Mouse (Mus musculus) embryonic fibroblast, embryonic 13.5 days (primary cell): ENCODE measurements at regions not wholly inside any gene's neighbourhood (a gene's known extent, or its start where the extent isn't known, plus 50 kb on each side); places are given as distances from the start of the nearest gene placed in this dataset.

Experiments
- H3K27ac ChIP-seq: 2 replicates; pipeline ENCODE4 v1.5.1; 2012; ENCODE audit warnings: low read length, control low read depth, inconsistent platforms; ENCODE audit not compliant: insufficient read depth
- H3K4me1 ChIP-seq: 2 replicates; pipeline ENCODE4 v1.6.1; 2011; ENCODE audit warnings: low read length; ENCODE audit not compliant: control insufficient read depth, insufficient read depth
- H3K4me3 ChIP-seq: 2 replicates; pipeline ENCODE4 v1.5.1; 2011; ENCODE audit warnings: mild to moderate bottlenecking, control low read depth, low read length; ENCODE audit not compliant: insufficient read depth
- CTCF ChIP-seq: IDR thresholded peaks from 2 replicates; pipeline ENCODE4 v1.5.1; 2011; ENCODE audit warnings: mild to moderate bottlenecking, control low read depth, low read length, moderate library complexity, borderline replicate concordance; ENCODE audit not compliant: insufficient read depth
- POLR2A ChIP-seq: IDR thresholded peaks from 2 replicates; pipeline ENCODE4 v1.6.1; 2011; ENCODE audit warnings: low read depth, mild to moderate bottlenecking, control low read depth, low read length, moderate library complexity

DNA sequence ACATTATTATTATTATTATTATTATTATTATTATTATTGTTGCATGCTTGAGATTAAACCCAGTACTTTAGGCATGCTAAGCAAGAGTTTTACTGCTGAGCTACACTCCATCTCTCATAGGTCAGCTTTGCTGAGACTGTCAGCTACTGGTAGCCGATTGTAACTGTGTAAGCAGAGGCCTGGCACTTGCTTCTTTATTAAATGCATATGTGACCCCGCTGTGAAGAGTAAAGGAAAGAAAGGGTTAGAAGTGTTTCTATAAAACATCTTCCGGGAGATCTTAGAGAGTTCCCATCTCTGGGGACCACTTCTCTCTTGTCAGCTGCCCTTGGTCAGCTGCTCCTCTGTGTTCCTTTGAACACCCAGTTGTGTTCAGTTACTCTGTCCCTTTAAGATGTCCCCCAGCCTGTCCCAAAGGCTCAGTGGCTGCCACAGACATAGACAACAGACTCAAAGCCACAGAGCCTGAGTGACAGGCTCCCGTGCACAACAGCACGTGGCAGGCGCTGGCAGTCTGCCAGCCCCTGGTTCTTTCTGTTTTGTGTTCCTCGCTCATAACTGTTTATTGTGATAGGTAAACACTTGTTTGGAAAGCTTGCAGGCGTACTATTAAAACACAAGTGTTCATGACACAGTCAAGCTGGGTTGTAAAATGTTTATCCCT is 563.7 kb upstream of the Auts2 start:
- TF ChIP-seq CTCF (no peak), POLR2A (no peak)
- Histone ChIP-seq H3K27ac (no peak overlapping the region), H3K4me3 (no peak overlapping the region), H3K4me1 (no peaks in the 10 kb centered on the region)

DNA sequence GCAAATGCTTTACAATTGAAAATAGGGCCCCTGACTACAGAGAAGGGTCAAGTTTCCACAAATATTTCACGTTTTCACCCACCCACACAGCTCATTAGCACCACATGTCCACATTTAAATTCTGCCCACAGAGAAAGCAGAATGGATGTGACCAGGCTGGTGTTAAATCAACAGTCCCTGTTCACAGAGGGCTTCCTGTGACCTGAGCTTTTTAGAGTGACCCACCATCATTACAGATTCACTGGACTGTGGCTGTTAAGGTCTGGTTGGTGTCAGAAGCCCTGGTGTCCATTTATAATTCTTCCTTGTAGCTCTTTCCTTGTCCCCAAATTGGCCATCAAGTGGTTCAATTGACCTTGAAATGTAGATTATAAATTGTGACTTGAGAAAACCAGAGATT is 553.2 kb upstream of the Auts2 start:
- Histone ChIP-seq H3K27ac (no peak overlapping the region), H3K4me1 (no peaks in the 10 kb centered on the region), H3K4me3 (no peak overlapping the region)
- no peak for TF ChIP-seq CTCF
- no peak for TF ChIP-seq POLR2A

DNA sequence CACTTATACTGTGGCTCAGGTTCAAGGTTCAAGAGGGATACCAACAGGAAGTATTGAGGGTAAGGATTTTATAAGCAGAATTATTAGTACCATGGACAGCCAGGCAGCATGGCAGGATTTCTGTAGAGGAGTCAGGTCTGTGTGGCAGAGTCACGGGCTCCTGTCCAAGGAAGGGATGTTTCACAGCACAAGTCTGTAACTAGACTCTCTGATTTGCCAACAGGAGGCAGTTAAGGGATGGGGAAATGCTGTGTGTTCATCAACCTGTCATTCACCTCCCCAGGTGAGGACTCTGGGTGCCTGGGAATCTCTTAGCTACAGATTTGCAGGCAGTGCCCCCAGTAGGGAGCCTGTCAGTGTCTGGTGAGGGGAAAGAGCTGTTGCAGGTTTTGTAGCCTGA is 541.7 kb upstream of the Auts2 start:
- Histone ChIP-seq H3K4me1 (no peaks in the 10 kb centered on the region), H3K27ac (no peak overlapping the region), H3K4me3 (no peak overlapping the region)
- no peak for TF ChIP-seq POLR2A
- TF ChIP-seq CTCF = no peak

- no peak for TF ChIP-seq CTCF
- no peak for TF ChIP-seq POLR2A
- Histone ChIP-seq H3K4me1 (no peaks in the 10 kb centered on the region), H3K4me3 (no peak overlapping the region), H3K27ac (no peak overlapping the region)
These were observed 537.6 kb upstream of the Auts2 start for GRCm38 (mm10) chr5:133080751-133081150.

GRCm38 (mm10) chr5:133078916-133079315 is 535.8 kb upstream of the Auts2 start:
- no peak overlapping the region for H3K4me3 ChIP-seq
- TF ChIP-seq POLR2A = no peak
- TF ChIP-seq CTCF = no peak
- no peaks in the 10 kb centered on the region for H3K4me1 ChIP-seq
- no peak overlapping the region for H3K27ac ChIP-seq

- no peak overlapping the region for H3K27ac ChIP-seq
- H3K4me3 ChIP-seq = no peak overlapping the region
- no peak for TF ChIP-seq CTCF
- TF ChIP-seq POLR2A = no peak
- no peaks in the 10 kb centered on the region for H3K4me1 ChIP-seq
These were observed 535.2 kb upstream of the Auts2 start for GRCm38 (mm10) chr5:133078390-133078789.

DNA sequence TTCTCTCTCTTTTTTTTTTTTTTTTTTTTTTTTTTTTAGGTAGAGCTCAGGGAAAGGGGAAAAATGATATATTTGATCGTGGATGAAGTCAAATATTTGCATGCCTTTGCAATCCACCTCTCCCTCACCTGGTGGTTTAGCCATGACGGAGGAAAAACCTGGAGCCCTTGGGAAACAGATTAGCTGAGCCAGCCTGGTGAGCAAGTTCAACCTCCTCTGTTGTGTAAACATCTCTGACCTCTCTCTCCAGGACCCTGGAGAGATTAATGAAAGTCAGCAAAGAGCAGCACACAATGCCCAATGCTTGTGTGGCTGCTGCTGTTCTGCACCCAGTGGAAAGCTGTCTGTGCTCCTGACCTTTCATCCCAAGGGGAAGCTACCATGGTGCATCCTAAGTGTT is 530.2 kb upstream of the Auts2 start:
- Histone ChIP-seq H3K4me1 (no peaks in the 10 kb centered on the region), H3K27ac (no peak overlapping the region), H3K4me3 (no peak overlapping the region)
- TF ChIP-seq POLR2A = no peak
- TF ChIP-seq CTCF = no peak

DNA sequence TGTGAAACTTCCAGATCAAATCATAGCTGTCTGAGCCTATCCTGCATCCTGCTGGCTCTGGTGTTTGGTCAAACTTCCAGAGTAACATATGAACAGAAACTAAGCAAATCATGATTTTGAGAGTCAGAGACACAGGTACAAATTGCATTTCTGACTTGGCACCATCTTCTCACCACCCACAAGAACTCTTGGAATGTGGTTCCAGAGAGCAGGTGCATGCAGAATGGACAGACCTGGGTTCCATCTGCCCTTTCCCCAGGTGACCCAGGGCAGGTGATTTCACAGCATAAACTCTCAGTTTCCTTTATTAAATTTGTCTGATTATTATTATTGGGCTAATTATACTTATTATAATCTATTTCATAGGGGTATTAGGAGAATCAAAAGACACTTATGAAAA is 527.0 kb upstream of the Auts2 start:
- no peak for TF ChIP-seq CTCF
- no peak for TF ChIP-seq POLR2A

GRCm38 (mm10) chr5:133062481-133062880 is 519.3 kb upstream of the Auts2 start:
- H3K4me1 ChIP-seq = 0 out of 2 replicates have a peak, but pooled peaks cover 3% of the 10 kb centered on the region
- no peak overlapping the region for H3K4me3 ChIP-seq
- TF ChIP-seq POLR2A (no peak), CTCF (no peak)
- H3K27ac ChIP-seq = no peak overlapping the region

More for the DNA sequence above, 527.0 kb upstream of the Auts2 start:
- Histone ChIP-seq H3K4me3 (no peak overlapping the region), H3K27ac (no peak overlapping the region), H3K4me1 (no peaks in the 10 kb centered on the region)

GRCm38 (mm10) chr5:133047456-133047855 is 504.3 kb upstream of the Auts2 start:
- Histone ChIP-seq H3K4me3 (no peak overlapping the region), H3K27ac (no peak overlapping the region), H3K4me1 (no peaks in the 10 kb centered on the region)
- TF ChIP-seq CTCF = no peak
- TF ChIP-seq POLR2A = no peak
